Mouse (Mus musculus) thymus, postnatal 0 days (tissue): ENCODE data around the gene Olfr401. TPM values are rescaled to one million over a fixed set of nuclear protein-coding genes. Genes with fewer than 3 reads are reported as not detected.
"Not testable (repeated sequence)": the region's sequence is repeated elsewhere in the genome, so short reads cannot be mapped to it uniquely, and the experiment has no call there.

Experiments
- DNase-seq: peaks from one replicate; pipeline ENCODE4 v3.0.0-alpha.2; 2015; ENCODE audit warnings: low spot score
- polyA plus RNA-seq: library from polyadenylated mRNA; unstranded; fragments of >200 nt; fragmentation: Nextera tagmentation; extraction: Ambion mirVana; gene quantifications from 2 replicates; pipeline ENCODE4 v1.2.1, GENCODE M21; 2015

Olfr401 gene
- not detected in 2 replicates for polyA plus RNA-seq

DNA sequence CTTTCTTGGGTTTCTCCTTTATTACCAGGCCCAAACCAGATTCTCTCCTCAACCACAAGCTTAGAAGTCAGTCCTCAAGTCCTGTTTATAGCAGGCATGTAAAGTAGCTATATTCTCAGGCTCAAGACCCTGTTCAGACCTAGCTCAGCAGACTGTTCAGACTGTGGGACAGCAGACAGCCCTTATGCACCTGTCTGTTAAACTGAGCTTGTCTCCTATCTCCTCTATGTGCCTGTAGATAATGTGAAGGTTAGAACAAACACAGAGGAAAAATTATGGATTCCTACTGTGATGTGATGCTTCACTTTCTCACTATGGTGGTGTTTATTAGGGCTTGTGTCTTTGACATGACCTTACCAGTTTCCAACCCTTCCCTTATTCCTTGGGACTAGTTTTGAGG, at the start of gene Olfr401:
Gene Olfr401, plus strand, starts transcription at position 301 of the 400 bp plus-strand sequence.
- no peak for DNase-seq

DNA sequence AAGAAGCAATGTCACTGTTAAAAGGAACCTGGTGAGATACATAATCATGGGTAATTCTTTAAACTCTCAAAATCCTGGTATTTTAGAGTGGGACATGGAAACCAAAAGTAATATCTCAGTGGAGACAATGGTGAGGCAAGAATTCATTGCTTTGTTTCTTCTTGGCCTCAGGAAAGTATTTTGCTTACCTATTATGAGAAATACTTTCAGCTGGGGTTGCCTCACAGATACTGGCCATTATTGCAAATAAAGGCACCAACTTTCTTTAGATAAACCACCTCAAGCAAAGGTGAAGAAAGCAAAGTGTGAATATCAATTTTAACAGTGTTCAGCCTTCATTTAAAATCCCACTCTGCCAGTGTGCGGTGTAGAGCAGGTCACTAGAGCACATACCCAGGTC, 43.9 kb upstream of the Olfr401 start, which contains the start of gene Zfp616:
Gene Zfp616, plus strand, starts transcription at position 301 of the 400 bp plus-strand sequence.
- DNase-seq: no peak

DNA sequence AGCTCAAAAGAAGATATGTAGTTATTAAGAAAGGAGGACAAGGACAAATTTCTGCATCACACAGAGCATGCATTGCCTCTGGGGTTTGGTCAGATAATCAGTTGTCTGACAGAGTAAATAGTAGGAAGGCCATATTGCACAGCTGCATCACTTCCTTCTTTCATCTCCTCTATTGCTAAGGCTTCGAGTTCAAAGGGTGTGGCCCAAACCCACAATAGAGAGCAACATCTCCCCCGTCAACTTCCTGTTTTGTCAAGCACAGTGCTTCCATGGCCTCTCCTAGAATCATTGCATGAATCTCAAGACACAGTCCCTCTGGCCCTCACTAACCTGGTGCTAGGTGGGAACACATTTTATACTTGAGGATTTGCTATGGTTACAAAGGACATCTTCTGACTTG, 12.8 kb upstream of the Olfr401 start:
- DNase-seq: no peak

DNA sequence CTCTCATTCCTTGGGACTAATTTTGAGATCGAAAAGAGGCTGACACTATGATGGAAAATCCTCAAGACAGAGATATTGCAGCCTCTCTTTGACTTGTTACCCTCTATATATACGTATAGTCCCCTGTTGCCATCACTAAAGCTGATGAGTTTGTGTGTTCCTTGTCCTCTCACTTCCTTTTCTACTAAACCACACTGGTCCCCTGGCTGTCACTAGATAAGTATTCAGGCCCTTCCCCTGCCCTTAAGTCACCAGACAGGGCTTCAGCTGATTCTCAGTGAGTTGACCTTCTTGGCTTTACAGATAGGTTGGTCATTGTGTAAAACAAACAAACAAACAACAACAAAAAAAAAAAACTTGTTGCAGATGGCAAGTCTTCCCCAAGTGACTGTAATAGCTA, 12.0 kb upstream of the Olfr401 start:
- DNase-seq: no peak

DNA sequence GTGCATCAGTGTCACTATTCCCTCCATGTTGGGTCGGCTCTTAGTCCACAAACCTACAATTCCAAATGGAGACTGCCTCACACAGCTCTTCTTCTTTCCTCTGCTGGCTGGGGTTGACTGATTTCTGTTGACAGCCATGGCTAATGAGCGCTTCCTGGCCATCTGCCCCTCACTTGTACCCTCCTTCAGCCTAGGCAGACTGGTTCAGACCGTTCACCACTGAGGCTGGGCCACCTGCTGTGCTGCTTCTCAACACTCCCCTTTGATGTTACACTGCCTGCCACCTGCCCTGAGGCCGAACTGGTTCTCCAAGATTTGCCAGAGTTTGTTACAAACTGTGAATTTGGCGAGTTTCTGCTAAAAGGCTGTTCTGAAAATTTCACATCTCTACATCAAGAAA, 8.4 kb upstream of the Olfr401 start:
- no peak for DNase-seq

DNA sequence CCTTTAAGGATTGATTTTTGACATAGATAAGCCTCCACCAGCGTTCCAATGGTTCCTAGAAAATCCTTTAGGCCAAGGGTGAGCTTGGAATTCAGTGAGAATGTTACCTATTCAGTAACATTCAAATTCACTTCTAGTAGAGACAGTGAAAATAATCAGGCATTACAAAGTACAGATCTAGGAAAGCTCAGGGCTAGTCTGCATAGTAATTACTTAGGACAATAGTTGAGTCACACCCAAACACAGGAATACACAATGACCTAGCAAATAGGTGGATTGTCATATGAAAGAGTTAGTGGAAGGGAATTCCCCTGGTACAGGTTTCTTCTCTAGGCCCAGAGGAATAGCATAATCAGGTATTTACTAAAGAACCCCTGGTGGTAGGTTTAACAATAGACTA, 26.5 kb downstream of the Olfr401 start:
- DNase-seq: not testable (repeated sequence)

DNA sequence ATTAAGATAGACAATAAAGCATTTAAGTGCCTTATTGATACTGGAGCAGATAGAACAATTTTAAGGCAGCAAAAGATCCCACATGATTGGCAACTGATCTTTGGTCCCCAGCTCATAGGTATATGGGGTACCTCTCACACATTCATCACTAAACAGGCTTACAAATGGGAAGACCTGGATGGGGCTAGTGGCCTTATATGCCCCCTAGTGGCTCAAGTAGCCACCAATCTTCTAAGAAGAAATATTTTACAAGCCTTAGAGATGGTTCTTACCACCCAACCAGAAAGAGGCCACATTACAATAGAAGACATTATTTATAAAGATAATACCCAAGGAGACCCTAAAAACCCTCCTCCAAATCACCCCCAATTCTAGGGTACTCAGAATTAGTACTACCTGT, 32.4 kb downstream of the Olfr401 start:
- DNase-seq: no peak

DNA sequence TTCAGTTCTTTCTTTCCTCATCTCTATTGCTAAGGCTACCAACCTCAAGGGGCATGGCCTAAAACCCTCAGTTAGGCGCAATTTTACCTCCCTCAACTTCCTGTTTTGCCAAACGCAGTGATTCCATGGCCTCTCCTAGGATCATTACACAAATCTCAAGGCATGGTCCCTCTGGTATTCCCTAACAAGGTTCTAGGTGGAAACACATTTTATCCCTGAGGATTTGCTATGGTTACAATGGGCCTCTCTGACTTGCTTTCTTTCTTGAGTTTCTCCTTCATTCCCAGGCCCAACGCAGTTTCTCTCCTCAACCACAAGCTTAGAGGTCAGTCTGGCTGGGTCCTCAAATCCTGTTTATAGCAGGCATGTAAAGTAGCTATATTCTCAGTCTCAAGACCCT, 39.7 kb downstream of the Olfr401 start, which contains the start of gene Olfr402:
Gene Olfr402, plus strand, starts transcription at position 301 of the 400 bp plus-strand sequence.
- DNase-seq: no peak

DNA sequence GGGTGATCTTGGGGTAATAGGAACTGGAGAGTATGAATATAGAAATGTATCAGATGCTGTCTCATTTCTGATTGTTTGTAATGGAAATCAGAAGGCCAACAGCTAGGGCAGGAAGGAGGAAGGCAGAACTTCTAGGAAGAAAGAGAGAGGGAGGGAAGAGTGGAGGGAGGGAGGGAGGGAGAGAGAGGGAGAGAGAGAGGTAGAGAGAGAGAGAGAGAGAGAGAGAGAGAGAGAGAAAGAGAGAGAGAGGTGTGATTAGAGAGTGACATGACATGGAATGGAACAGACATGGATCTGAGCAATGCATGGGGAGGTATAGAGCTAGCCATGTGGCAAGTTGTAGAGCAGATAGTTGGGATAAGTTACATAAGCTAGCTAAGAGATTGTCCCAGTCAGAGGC, 55.3 kb downstream of the Olfr401 start:
- no peak for DNase-seq

Other genes with a start within 250 kb of the Olfr401 start
- not detected in 2 replicates for gene Olfr394, start 222.9 kb upstream of the Olfr401 start, polyA plus RNA-seq
- gene Olfr395, start 204.4 kb upstream of the Olfr401 start, polyA plus RNA-seq: not detected in 2 replicates
- gene Olfr23, start 177.0 kb upstream of the Olfr401 start, polyA plus RNA-seq: not detected in 2 replicates
- not detected in 2 replicates for gene Olfr397, start 152.9 kb upstream of the Olfr401 start, polyA plus RNA-seq
- not detected in 2 replicates for gene Olfr398, start 123.3 kb upstream of the Olfr401 start, polyA plus RNA-seq
- not detected in 2 replicates for gene Olfr139, start 57.2 kb upstream of the Olfr401 start, polyA plus RNA-seq
- gene Olfr399, start 57.1 kb upstream of the Olfr401 start, polyA plus RNA-seq: not detected in 2 replicates
- gene Zfp616, start 43.8 kb upstream of the Olfr401 start, polyA plus RNA-seq: not detected in 2 replicates
- gene Olfr402, start 39.8 kb downstream of the Olfr401 start, polyA plus RNA-seq: not detected in 2 replicates
- gene Olfr403, start 72.5 kb downstream of the Olfr401 start, polyA plus RNA-seq: not detected in 2 replicates
- gene Olfr43, start 97.7 kb downstream of the Olfr401 start, polyA plus RNA-seq: 0.06 TPM in 1 of 2 replicates, not detected in the other
- gene Olfr406, start 146.1 kb downstream of the Olfr401 start, polyA plus RNA-seq: not detected in 2 replicates
- gene Olfr59, start 170.0 kb downstream of the Olfr401 start, polyA plus RNA-seq: not detected in 2 replicates
- gene Olfr410, start 224.3 kb downstream of the Olfr401 start, polyA plus RNA-seq: not detected in 2 replicates
- gene Olfr411, start 238.9 kb downstream of the Olfr401 start, polyA plus RNA-seq: not detected in 2 replicates
- gene Olfr412, start 248.4 kb downstream of the Olfr401 start, polyA plus RNA-seq: not detected in 2 replicates